Mouse (Mus musculus) brown adipose tissue, adult 24 weeks (tissue): ENCODE results near the gene Hba-a2. TPM values are rescaled to one million over a fixed set of nuclear protein-coding genes. Genes with fewer than 3 reads are reported as not detected.
"Not testable (repeated sequence)": the region's sequence is repeated elsewhere in the genome, so short reads cannot be mapped to it uniquely, and the experiment has no call there.

Experiments
- H3K27ac ChIP-seq: fragments of 200-500 bp; replicated peaks from 2 replicates; pipeline ENCODE4 v1.5.1; 2012; ENCODE audit warnings: low read depth, mild to moderate bottlenecking, low read length
- H3K4me1 ChIP-seq: fragments of 200-500 bp; 2 replicates; pipeline ENCODE4 v1.6.1; 2012; ENCODE audit warnings: low read length, mixed read lengths; ENCODE audit not compliant: control insufficient read depth, insufficient read depth, insufficient read length
- H3K4me3 ChIP-seq: fragments of 200-500 bp; 2 replicates; pipeline ENCODE4 v1.5.1; 2012; ENCODE audit warnings: low read depth, mild to moderate bottlenecking, low read length, moderate library complexity; ENCODE audit not compliant: insufficient read depth
- polyA plus RNA-seq: library from polyadenylated mRNA; stranded (reverse); fragments of >200 nt; gene quantifications from 2 replicates; pipeline ENCODE4 v1.2.4, GENCODE M21; 2012; ENCODE audit not compliant: missing spikeins, insufficient read depth, insufficient read length

Gene Hba-a2
- polyA plus RNA-seq, 1 experiment, result 532 TPM

- no peak overlapping the region for H3K27ac ChIP-seq
Measured at GRCm38 (mm10) chr11:32297866-32298531, 1.7 kb downstream of the Hba-a2 start.

GRCm38 (mm10) chr11:32298532-32298918 lies 2.2 kb downstream of the Hba-a2 start:
- no peak overlapping the region for H3K4me3 ChIP-seq
- H3K4me1 ChIP-seq, result no peaks in the 10 kb centered on the region
- H3K27ac ChIP-seq, result no peak overlapping the region

More at GRCm38 (mm10) chr11:32297866-32298531, 1.7 kb downstream of the Hba-a2 start:
- Histone ChIP-seq H3K4me3 (no peak overlapping the region), H3K4me1 (no peaks in the 10 kb centered on the region)

GRCm38 (mm10) chr11:32299865-32300264 lies 3.6 kb downstream of the Hba-a2 start, which contains the start of gene Hbq1a:
Hbq1a (plus strand) TSS chr11:32300069.
- H3K4me1 ChIP-seq, H3K4me3 ChIP-seq, H3K27ac ChIP-seq: not testable (repeated sequence)

- no peaks in the 10 kb centered on the region for H3K4me1 ChIP-seq
Measured at GRCm38 (mm10) chr11:32300279-32301267, 4.3 kb downstream of the Hba-a2 start.

GRCm38 (mm10) chr11:32301506-32301905 lies 5.2 kb downstream of the Hba-a2 start:
- H3K4me3 ChIP-seq, result no peak overlapping the region
- no peak overlapping the region for H3K27ac ChIP-seq
- no peaks in the 10 kb centered on the region for H3K4me1 ChIP-seq

More at GRCm38 (mm10) chr11:32300279-32301267, 4.3 kb downstream of the Hba-a2 start:
- Histone ChIP-seq H3K27ac (no peak overlapping the region), H3K4me3 (no peak overlapping the region)

- H3K4me1 ChIP-seq, result no peaks in the 10 kb centered on the region
- H3K4me3 ChIP-seq, result no peak overlapping the region
- H3K27ac ChIP-seq, result no peak overlapping the region
Measured at GRCm38 (mm10) chr11:32302824-32303419, 6.6 kb downstream of the Hba-a2 start.

GRCm38 (mm10) chr11:32303455-32303854 lies 7.2 kb downstream of the Hba-a2 start:
- Histone ChIP-seq H3K27ac (no peak overlapping the region), H3K4me1 (no peaks in the 10 kb centered on the region), H3K4me3 (no peak overlapping the region)

- Histone ChIP-seq H3K4me3 (no peak overlapping the region), H3K27ac (no peak overlapping the region), H3K4me1 (no peaks in the 10 kb centered on the region)
Measured at GRCm38 (mm10) chr11:32307006-32307405, 10.7 kb downstream of the Hba-a2 start.

- no peak overlapping the region for H3K4me3 ChIP-seq
- H3K27ac ChIP-seq, result no peak overlapping the region
- H3K4me1 ChIP-seq, result no peaks in the 10 kb centered on the region
Measured at GRCm38 (mm10) chr11:32309446-32309845, 13.2 kb downstream of the Hba-a2 start.

GRCm38 (mm10) chr11:32309928-32310327 lies 13.6 kb downstream of the Hba-a2 start:
- H3K4me1 ChIP-seq, result no peaks in the 10 kb centered on the region
- H3K27ac ChIP-seq, result no peak overlapping the region
- H3K4me3 ChIP-seq, result no peak overlapping the region

GRCm38 (mm10) chr11:32316009-32316408 lies 19.7 kb downstream of the Hba-a2 start:
- no peak overlapping the region for H3K27ac ChIP-seq
- H3K4me3 ChIP-seq, result no peak overlapping the region
- H3K4me1 ChIP-seq, result no peaks in the 10 kb centered on the region

GRCm38 (mm10) chr11:32320507-32321195 lies 24.4 kb downstream of the Hba-a2 start:
- Histone ChIP-seq H3K27ac (no peak overlapping the region), H3K4me3 (no peak overlapping the region), H3K4me1 (no peaks in the 10 kb centered on the region)

- H3K27ac ChIP-seq, result no peak overlapping the region
- no peaks in the 10 kb centered on the region for H3K4me1 ChIP-seq
- no peak overlapping the region for H3K4me3 ChIP-seq
Measured at GRCm38 (mm10) chr11:32321196-32321565, 24.9 kb downstream of the Hba-a2 start.

GRCm38 (mm10) chr11:32324609-32325008 lies 28.3 kb downstream of the Hba-a2 start:
- H3K4me1 ChIP-seq, result no peaks in the 10 kb centered on the region
- peak overlapping the region; percentile 41 for H3K4me3 ChIP-seq
- no peak overlapping the region for H3K27ac ChIP-seq

GRCm38 (mm10) chr11:32331075-32331474 lies 34.8 kb downstream of the Hba-a2 start:
- H3K4me1 ChIP-seq, result peaks cover 4% of the 10 kb centered on the region; the same call in 1 of the 2 replicates
- H3K4me3 ChIP-seq, result no peak overlapping the region
- H3K27ac ChIP-seq, result 0 out of 2 replicates have a peak overlapping the region, but pooled peaks have one; percentile 36
